Mouse (Mus musculus) forebrain, postnatal 0 days (tissue): Measurements from ENCODE around the gene Hist1h3g. TPM values are rescaled to one million over a fixed set of nuclear protein-coding genes. Genes with fewer than 3 reads are reported as not detected.
"Not testable (repeated sequence)": the region's sequence is repeated elsewhere in the genome, so short reads cannot be mapped to it uniquely, and the experiment has no call there.

Source experiments
- ATAC-seq: fragments of 200-750 bp; cut with Nextera tagmentation; 2 replicates; pipeline ENCODE4 v1.8.0; 2017; ENCODE audit warnings: mild to moderate bottlenecking, moderate library complexity
- DNase-seq: peaks from one replicate; pipeline ENCODE4 v3.0.0-alpha.2; 2015
- H3K27ac ChIP-seq: fragments of 300-500 bp; sonication (generic); 2 replicates; pipeline ENCODE4 v1.5.1; 2014; ENCODE audit warnings: low read depth, mild to moderate bottlenecking, antibody characterized with exemption, low read length, moderate library complexity, mixed read lengths
- H3K27me3 ChIP-seq: fragments of 300-500 bp; sonication (generic); 2 replicates; pipeline ENCODE4 v1.6.1; 2014; ENCODE audit warnings: mild to moderate bottlenecking, low read length, mixed read lengths; ENCODE audit not compliant: insufficient read depth
- H3K36me3 ChIP-seq: fragments of 300-500 bp; sonication (generic); 2 replicates; pipeline ENCODE4 v1.6.1; 2014; ENCODE audit warnings: mild to moderate bottlenecking, moderate library complexity; ENCODE audit not compliant: insufficient read depth
- H3K4me1 ChIP-seq: fragments of 300-500 bp; sonication (generic); 2 replicates; pipeline ENCODE4 v1.6.1; 2014; ENCODE audit warnings: antibody characterized with exemption; ENCODE audit not compliant: insufficient read depth
- H3K4me2 ChIP-seq: fragments of 300-500 bp; sonication (generic); 2 replicates; pipeline ENCODE4 v1.6.1; 2014; ENCODE audit warnings: low read depth, mild to moderate bottlenecking, moderate library complexity
- H3K4me3 ChIP-seq: fragments of 300-500 bp; sonication (generic); 2 replicates; pipeline ENCODE4 v1.5.1; 2014; ENCODE audit warnings: low read depth, low read length, mixed read lengths
- H3K9ac ChIP-seq: fragments of 300-500 bp; sonication (generic); 2 replicates; pipeline ENCODE4 v1.6.1; 2014; ENCODE audit warnings: mild to moderate bottlenecking
- H3K9me3 ChIP-seq: fragments of 300-500 bp; sonication (generic); 2 replicates; pipeline ENCODE4 v1.6.1; 2016; ENCODE audit warnings: low read length
- CTCF ChIP-seq: sonication (generic); IDR thresholded peaks from 2 replicates; pipeline ENCODE4 v1.5.1; 2016; ENCODE audit warnings: antibody characterized with exemption, control low read depth, low read depth
- WGBS: fragments of 180-500 bp; shearing (Covaris S2); extraction: QIAGEN DNeasy Blood & Tissue Kit; methylation state at CpG from one replicate; pipeline ENCODE4 v1.1.7; 2014; 5-methylcytosine and 5-hydroxymethylcytosine counted together
- polyA plus RNA-seq: library from polyadenylated mRNA; unstranded; fragments of >200 nt; fragmentation: Nextera tagmentation; extraction: Ambion mirVana; gene quantifications from 2 replicates; pipeline ENCODE4 v1.2.1, GENCODE M21; 2015
- total RNA-seq: library from RNA; depleted of rRNA; stranded (reverse); fragments of >200 nt; gene quantifications from 2 replicates; pipeline ENCODE4 v1.2.3, GENCODE M21; 2014

Hist1h3g gene
- total and polyA plus RNA-seq, 2 experiments from 2014 or later, result 0.50 to 116 TPM

GRCm38 (mm10) chr13:23574546-23575170 is 39.4 kb downstream of the Hist1h3g start:
- peaks cover 27% of the 10 kb centered on the region for H3K4me1 ChIP-seq
- DNase-seq, H3K27me3 ChIP-seq, H3K9ac ChIP-seq, H3K9me3 ChIP-seq, H3K36me3 ChIP-seq: not testable (repeated sequence)
- peak overlapping the region; percentile 67 for H3K4me2 ChIP-seq
- H3K27ac ChIP-seq, result peak overlapping the region; percentile 78
- WGBS, result under 1% methylated on average over 5 of the region's 39 CpGs
- H3K4me3 ChIP-seq, result peak overlapping the region; percentile 38
- ATAC-seq, result peak; percentile 3

- H3K4me1 ChIP-seq, result peaks cover 23% of the 10 kb centered on the region
- peak within 1 kb of the TSS; percentile 38 for H3K4me3 ChIP-seq
- H3K9ac ChIP-seq, result peak within 1 kb of the TSS; percentile 50
- peak within 1 kb of the TSS; percentile 67 for H3K4me2 ChIP-seq
- H3K27me3 ChIP-seq, result no peaks in the 10 kb centered on the region
- no peak for TF ChIP-seq CTCF
- DNase-seq (peak; percentile 87), ATAC-seq (peak; percentile 37)
- WGBS, result under 1% methylated on average over 18 of the region's 18 CpGs
- H3K9me3 ChIP-seq, result no peaks in the 10 kb centered on the region
- no peaks in the 10 kb centered on the region for H3K36me3 ChIP-seq
- H3K27ac ChIP-seq, result peak within 1 kb of the TSS; percentile 78
These were observed 40.1 kb downstream of the Hist1h3g start, which contains the start of gene Hist1h3d for GRCm38 (mm10) chr13:23575271-23575851. Gene Hist1h3d, plus strand, starts transcription at chr13:23575763.

GRCm38 (mm10) chr13:23575864-23576313 is 40.7 kb downstream of the Hist1h3g start:
- not testable (repeated sequence) for ATAC-seq, H3K36me3 ChIP-seq, H3K27me3 ChIP-seq, DNase-seq, H3K9me3 ChIP-seq
- under 1% methylated on average over 11 of the region's 40 CpGs for WGBS
- Histone ChIP-seq H3K9ac (peak overlapping the region; percentile 50), H3K4me1 (peaks cover 22% of the 10 kb centered on the region), H3K27ac (peak overlapping the region; percentile 75), H3K4me3 (peak overlapping the region; percentile 38), H3K4me2 (peak overlapping the region; percentile 67)

- H3K4me2 ChIP-seq, result peak overlapping the region; percentile 67
These were observed 41.2 kb downstream of the Hist1h3g start for GRCm38 (mm10) chr13:23576351-23576881.

DNA sequence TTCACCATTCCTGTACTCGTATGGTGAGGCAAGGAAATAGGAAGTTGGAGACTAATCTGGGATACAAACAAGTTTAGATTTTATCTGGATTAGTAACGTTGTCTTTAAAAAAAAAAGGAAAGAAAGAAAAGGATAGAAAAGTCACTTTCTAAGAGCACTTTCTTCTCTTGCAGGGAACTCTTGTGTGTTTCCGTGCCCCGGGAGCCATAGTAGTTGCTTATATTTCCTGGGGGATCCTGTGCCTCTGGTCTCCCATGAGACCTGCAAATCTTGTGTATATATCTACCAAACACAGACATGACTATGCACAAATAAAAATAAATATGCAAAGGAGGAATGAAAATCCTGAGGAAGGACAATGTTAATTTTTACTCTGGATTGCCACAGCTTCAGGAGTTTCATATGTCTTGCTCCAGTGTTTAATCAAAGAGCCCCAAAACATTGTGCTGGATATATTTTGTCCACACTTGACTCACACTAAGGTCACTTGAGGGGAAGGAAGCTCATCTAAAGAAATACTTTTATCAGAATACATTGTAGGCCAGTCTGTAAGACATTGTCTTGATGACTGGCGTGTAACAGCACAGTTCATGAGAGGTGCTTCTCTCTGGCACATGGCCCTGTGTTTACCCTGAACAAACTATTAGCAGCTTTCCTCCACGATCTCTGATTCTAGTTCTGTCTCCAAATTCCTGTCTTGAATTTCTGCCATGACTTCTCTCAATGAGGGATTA is 41.9 kb downstream of the Hist1h3g start:
- H3K9me3 ChIP-seq, result no peaks in the 10 kb centered on the region
- H3K9ac ChIP-seq, result peak overlapping the region; percentile 50; the same call in 1 of the 2 replicates
- H3K4me1 ChIP-seq, result peaks cover 24% of the 10 kb centered on the region
- peak overlapping the region; percentile 67 for H3K4me2 ChIP-seq
- 32% methylated on average over 6 of the region's 6 CpGs for WGBS
- peak overlapping the region; percentile 38; the same call in 1 of the 2 replicates for H3K4me3 ChIP-seq
- H3K27me3 ChIP-seq, result no peaks in the 10 kb centered on the region
- no peak overlapping the region for H3K27ac ChIP-seq
- no peaks in the 10 kb centered on the region for H3K36me3 ChIP-seq
- ATAC-seq (no peak), DNase-seq (no peak)
- TF ChIP-seq CTCF, result no peak

More at GRCm38 (mm10) chr13:23576351-23576881, 41.2 kb downstream of the Hist1h3g start:
- TF ChIP-seq CTCF, result no peak
- ATAC-seq (no peak), DNase-seq (no peak)
- Histone ChIP-seq H3K9ac (peak overlapping the region; percentile 50), H3K27ac (no peak overlapping the region), H3K36me3 (no peaks in the 10 kb centered on the region), H3K4me1 (peaks cover 22% of the 10 kb centered on the region), H3K9me3 (no peaks in the 10 kb centered on the region), H3K27me3 (no peaks in the 10 kb centered on the region), H3K4me3 (peak overlapping the region; percentile 38)
- 5% methylated on average over 7 of the region's 7 CpGs for WGBS

DNA sequence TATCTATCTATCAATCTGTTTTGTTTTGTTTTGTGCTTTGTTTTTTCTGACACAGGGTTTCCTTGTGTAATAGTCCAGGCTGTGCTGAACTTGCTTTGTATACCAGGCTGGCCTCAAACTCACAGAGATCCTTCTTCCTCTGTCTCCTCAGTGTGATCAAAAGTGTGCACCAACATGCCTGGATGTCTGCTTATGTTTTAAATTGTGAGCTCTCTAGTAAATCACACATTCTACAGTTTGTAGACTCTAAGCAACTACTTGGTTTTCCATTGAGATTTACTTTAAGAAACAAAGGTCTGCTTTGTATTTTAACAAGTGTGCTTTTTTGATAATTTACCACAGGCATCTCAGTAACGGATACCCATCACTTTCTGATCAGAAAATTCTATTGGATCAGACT is 42.6 kb downstream of the Hist1h3g start:
- Histone ChIP-seq H3K4me2 (no peak overlapping the region), H3K9ac (no peak overlapping the region), H3K36me3 (no peaks in the 10 kb centered on the region), H3K9me3 (no peaks in the 10 kb centered on the region), H3K4me1 (peaks cover 17% of the 10 kb centered on the region; the same call in 1 of the 2 replicates), H3K4me3 (no peak overlapping the region), H3K27ac (no peak overlapping the region), H3K27me3 (no peaks in the 10 kb centered on the region)
- no peak for DNase-seq
- WGBS, result 83% methylated on average over 1 of the region's 1 CpGs
- TF ChIP-seq CTCF, result no peak
- no peak for ATAC-seq
